Mouse (Mus musculus) gastrocnemius, adult 18-20 months (tissue): Measurements from ENCODE around the gene Bmyc. TPM values are rescaled to one million over a fixed set of nuclear protein-coding genes. Genes with fewer than 3 reads are reported as not detected.
A peak's percentile ranks its signal among the peaks of the same experiment; 100 is the strongest.
"Not testable (repeated sequence)": the region's sequence is repeated elsewhere in the genome, so short reads cannot be mapped to it uniquely, and the experiment has no call there.

Source experiments
- DNase-seq: peaks from one replicate; pipeline ENCODE4 v3.0.0; 2021; ENCODE audit warnings: low spot score
- long read RNA-seq, 2 experiments: library from polyadenylated mRNA; stranded (forward); transcript quantifications; one replicate each; pipeline ENCODE4 v2.0.0; 2021
- total RNA-seq, 2 experiments: library from RNA; stranded (reverse); gene quantifications; 2 replicates each; pipeline ENCODE4 v1.2.3; 2021

Bmyc gene
- 10 to 100 TPM; 15.6 to 16.3 TPM for total RNA-seq
- long read RNA-seq, experiment 1, transcript Bmyc-201 (1 exons, 983 nt), result major isoform, 31 of 31 reads
- long read RNA-seq, experiment 1, partial matches to known transcripts, result 0 of 31 reads
- long read RNA-seq, experiment 1, other reads (novel, unspliced or antisense), result 0 of 31 reads
- long read RNA-seq, experiment 2, transcript Bmyc-201 (1 exons, 983 nt), result major isoform, 30 of 30 reads
- long read RNA-seq, experiment 2, partial matches to known transcripts, result 0 of 30 reads
- long read RNA-seq, experiment 2, other reads (novel, unspliced or antisense), result 0 of 30 reads

DNA sequence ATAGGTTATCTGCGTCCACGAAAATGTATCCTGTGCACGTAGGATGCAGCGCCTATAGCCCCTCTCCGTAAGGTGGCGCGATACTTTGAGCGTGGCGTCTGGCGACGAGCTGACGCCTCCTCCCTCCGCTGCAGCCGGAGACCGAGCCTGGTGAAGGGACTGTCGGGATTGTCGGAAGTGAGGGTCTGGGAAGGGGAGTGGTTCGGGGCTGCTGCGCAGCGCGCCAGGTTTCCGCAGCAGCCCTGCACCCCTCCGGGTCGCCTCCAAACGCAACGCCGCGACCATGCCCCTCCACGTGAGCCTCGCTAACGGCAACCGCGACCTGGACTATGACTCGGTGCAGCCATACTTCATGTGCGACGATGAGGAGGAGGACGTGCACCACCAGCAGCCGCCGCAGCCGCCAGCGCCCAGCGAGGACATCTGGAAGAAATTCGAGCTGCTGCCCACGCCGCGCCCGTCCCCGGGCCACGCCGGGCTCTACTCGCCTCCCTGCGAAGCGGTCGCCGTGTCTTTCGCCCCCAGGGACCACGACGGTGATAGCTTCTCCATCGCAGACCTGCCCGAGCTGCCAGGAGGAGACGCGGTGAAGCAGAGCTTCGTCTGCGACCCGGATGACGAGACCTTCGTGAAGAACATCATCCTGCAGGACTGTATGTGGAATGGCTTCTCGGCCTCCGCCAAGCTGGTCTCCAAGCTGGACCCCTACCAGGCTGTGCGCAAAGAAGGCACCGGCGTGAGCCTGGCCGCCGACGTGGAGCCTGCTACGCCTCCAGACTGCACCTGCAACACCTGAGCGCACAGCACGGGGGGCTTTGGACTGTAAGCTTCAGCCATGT is at the start of gene Bmyc:
Gene Bmyc, plus strand, starts transcription at position 97 of the 839 bp plus-strand sequence.
- DNase-seq, result peak; percentile 69

DNA sequence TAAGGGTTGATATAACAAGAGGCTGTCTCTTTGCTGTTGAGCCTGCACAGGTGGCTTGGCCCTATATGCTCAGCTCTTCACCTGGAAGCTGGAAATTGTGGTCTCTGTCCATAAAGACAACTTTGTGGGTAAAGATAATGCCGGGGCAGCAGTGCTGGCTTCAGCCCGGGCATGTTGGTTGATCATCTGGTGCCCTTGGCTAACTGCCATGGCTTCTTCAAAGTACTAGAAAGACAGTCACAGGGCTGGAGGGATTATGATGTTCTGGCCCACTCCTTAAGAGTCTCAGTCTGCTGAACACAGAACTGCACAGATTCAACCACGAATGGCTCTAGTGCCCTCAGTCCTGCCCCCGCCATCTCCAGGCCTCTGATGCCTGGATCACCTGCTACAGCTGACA is 49.3 kb upstream of the Bmyc start:
- no peak for DNase-seq

DNA sequence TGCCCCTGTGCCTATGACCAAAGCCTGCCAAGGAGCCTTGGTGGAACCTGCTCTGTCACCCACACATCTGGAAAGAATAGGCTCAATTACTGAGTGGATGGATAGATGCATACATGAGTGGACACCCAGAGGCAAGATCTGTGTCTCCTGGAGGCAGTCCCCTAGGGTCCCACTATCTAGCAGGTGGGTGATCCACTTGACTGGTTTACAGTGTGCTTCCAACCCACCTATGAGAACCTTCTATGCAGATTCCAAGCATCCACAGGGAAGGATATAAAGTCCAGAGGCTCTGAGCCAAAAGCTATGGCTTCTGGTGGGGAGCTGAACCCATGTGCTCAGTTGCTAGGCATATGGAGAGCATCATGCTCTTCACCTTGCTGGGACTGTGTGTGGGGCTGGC is 48.9 kb upstream of the Bmyc start, which contains the start of gene Lcn5:
Gene Lcn5, plus strand, starts transcription at position 301 of the 400 bp plus-strand sequence.
- DNase-seq, result no peak

DNA sequence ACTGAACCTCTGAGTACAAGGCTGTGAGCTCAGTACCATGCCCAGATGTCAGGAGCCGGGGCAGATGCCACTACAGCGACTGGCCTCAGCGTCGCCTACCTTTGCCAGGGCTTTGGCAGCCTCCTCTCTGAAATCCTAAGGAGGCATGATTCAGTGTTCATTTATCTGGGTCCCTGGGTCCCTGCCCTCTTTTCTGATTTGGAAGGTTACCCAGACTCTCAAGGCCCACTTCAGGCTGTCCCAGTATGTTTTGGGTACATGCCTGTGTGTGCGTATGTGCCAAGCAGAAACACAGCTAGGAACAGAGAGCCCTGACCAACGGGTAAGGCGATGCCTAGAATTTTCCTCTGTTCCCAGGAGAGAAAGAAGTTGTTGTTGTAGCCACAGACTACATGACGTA is 46.3 kb upstream of the Bmyc start:
- DNase-seq, result peak; percentile 12

DNA sequence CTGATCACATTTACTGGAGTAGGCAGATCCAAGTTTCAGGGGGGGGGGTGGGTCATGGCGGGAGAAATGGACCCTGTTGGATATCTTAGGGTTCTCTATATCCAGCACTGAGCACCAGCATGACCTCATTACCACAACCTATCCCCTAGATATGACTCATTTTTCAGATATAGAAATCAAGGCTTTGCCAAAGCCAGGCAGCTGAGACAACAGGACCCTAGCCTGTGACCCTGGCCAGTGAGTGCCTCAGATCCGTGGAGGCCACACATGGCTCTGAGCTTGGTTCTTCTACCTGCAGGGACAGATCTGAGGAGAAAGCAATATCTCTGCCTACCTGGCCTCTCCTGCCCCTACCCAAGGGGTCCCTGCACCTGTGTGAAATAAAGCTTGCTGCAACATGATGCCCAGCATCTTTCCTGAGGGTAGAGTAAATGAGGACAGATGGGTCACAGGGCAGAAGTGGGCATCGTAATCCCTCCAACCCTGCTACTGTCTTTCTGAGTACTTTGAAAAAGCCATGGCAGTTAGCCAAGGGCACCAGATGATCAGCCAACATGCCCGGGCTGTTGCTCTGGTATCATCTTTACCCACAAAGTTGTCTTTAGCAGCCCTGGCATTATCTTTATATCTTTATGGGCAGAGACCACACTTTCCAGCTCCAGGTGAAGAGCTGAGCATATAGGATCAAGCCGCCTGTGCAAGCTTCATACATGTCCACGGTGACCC is 45.1 kb upstream of the Bmyc start:
- no peak for DNase-seq

DNA sequence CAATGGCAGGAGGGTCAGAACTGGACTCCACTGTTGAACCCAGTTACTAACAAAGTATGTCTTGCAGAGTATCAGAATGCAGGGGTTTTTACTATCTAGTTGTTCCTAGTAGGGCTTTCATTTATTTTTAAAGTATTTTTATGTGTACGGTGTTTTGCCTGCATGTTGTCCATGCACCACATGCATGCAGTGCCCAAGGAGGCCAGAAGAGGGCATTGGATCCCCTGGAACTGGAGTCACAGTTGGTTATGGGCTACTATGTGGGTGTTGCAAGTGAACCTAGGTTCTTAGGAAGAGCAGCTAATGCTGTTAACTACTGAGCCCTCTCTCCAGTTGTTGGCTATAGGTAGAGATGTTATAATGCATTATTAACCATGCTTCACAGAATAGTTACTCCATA is 43.0 kb upstream of the Bmyc start:
- peak; percentile 43 for DNase-seq

DNA sequence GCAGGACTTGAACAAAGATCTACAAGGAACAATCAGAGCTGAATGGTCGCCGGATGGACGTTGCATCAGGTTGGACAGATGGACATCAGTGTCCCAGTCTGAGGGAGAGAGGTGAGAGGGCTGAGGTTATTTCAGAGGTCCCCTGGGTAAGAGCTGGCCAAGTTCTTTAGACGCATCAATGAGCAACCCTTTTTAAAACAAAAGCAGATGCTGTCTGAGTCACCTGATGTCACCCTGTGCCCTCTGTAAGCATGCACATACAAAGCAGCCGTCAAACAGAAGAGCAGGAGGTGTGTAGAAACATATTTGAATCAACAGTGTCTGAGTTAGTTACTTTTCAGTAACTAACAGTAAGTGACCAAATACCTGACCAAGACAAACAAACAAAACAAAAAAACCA is 42.4 kb upstream of the Bmyc start:
- no peak for DNase-seq

DNA sequence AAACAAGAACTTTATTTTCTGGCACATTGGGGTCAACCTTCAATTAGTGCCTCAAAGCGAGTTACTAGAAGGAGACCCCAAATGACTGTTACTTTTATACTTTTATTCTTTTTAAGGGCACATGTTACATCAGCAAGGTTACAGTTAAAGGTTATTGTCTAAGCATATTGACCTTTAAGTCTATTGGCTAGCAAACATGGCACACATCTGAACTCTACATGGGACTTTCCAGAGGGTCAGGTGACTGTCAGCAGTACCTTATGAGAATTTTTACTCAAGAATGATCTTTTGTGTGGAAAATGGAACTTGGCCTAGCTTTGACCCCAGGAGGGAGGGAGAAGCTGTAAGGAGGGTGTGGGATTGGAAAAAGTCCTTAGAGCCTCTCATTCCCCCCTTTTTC is 40.0 kb upstream of the Bmyc start:
- no peak for DNase-seq

DNA sequence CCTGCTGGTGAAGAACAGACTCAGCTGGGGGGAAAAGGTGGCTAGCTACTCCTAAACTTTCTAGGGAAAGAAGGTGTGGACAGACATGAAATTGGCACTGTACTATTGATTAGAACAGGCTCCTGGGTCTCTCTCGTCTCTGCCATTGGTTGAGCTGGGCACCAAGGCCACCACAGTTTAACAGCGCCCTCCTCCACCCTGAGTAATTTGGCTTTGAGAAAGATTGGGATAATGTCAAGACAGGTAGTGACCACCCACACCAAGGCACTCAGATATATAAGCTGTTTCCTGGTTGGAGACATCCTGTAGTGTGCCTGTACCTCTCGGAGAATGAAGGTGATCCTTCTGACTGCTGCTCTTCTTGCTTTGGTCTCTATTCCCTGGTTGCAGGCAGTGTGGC is 30.1 kb upstream of the Bmyc start, which contains the start of gene Lcn6:
Gene Lcn6, plus strand, starts transcription at position 301 of the 400 bp plus-strand sequence.
- DNase-seq, result no peak

DNA sequence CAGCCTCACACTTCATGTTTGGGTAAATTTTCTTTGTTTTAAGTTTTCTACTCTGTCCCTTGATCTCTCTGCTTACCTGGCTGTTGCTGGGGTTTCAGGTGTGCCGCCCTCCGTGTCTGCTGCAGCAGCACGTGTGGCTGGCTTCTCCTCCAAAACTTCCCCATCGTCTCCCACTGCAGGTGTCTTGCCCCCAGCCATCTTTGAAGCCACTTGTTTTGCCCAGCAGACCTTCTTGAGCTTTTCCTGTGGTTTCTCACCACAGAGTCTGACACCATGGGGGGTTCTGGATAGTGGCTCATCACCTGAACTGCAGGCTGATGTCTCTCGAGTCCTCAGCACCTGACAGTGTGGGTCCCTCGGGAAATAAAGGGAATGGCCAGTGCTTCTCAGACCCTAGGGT is 27.0 kb upstream of the Bmyc start:
- no peak for DNase-seq

DNA sequence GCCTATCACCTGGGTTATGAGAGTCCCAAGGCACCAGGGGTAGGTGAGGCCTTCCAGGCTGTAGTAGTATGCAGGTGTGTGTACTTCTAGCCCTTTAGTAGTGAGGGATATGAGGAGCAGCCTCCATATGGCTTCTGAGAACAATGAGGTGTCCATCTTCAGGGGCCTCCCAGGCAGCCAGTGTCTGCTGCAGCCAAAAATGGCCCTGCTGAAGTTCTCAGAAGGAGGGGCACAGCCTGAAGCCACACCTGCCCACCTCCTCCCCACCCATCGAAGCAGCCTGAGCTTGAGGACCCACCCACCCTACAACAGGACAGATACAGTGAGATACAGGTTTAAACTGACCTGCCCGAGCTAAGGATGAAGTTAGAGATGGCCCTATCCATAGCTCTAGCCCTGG is 24.1 kb upstream of the Bmyc start, which contains the start of gene Lcn10:
Gene Lcn10, plus strand, starts transcription at position 301 of the 400 bp plus-strand sequence.
- no peak for DNase-seq

DNA sequence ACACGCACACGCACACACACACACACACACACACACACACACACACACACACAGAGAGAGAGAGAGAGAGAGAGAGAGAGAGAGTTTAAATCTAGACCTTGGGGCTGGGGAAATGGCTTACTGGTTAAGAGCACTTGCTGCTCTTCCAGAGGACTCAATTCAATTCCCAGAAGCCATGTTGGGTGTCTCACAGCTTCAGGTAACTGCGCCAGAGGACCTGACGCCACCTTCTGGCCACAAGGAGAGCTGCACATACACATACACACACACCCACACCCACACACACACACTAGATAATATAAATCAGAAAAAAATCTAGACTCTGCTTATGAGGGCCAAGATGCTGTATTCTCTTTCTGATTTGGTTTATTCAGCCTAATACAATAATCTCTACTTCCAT is 19.6 kb upstream of the Bmyc start:
- no peak for DNase-seq

DNA sequence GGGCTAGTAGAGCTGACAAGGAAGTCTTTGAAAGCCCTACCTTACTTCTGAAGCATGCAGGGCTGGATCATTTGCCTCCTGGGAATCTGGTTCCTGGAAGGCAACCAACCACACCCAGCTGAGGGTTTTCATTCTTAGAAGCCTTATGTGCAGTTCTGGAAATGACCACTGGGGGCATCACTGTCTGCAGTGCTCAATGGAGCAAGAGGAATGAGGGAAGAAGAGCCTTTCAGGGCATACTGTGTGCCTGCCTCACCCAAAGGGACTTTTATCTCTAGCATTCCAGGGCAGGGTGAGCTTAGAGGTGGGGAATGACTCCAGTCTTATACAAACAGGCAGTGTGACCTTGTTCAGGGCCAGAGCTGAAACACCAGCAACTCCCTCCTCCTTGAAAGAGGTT is 11.9 kb upstream of the Bmyc start:
- peak; percentile 61 for DNase-seq

DNA sequence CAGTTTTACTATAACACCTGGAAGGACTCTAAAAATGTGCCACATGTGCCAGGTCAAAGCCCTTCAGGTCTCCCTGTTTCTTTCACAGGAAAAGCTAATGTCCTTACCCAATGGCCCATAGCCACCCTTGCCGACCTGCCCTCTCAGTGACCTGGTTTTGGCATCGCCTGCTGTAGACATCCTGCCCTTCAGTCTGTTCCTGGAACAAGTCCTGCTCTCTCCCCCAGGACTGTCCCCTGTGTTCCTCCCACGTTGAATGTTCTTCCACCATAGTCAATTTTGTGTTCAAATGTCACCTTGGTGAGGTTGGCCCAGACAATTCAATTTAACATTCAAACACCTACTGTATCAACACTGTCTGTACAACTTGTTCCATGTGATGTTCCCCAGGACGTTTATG is 9.6 kb upstream of the Bmyc start:
- no peak for DNase-seq

DNA sequence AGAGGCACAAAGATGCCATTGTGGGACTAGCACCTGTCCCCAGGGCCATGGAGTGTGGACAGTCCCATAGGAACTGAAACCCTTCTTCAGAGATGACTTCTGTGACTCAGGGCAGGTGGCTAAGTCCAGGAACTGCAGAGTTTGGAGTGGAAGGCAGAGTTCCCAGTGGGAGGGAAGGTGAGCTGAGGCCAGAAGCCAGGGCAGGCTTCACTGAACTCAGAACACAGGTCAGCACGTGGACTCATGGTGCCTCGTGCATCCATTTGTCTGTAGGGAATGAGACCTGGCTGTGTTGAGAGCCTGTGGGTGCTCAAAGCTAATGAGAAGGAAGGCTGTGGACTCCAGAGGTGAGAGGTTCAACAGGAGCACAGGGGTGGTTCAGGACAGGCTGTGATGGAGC is 7.8 kb upstream of the Bmyc start:
- DNase-seq, result no peak

DNA sequence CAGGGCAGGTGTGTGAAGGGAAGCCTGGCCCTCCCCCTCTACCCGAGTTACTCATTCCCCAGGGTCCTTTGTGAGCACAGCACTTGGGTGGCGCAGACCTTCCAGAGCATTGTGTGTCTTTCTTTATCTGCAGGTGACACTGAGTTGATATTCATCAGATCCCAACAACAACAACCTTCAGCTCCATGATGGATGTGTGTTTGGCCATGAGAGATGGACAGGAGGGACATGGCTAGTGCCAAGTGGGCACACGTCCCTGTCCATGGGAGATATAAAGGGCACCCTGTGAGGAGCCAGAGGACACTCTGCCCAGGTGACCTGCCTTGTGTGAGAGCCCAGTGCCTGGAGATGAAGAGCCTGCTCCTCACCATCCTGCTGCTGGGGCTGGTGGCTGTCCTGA is 6.8 kb upstream of the Bmyc start, which contains the start of gene Obp2a:
Gene Obp2a, plus strand, starts transcription at position 301 of the 400 bp plus-strand sequence.
- DNase-seq, result not testable (repeated sequence)

DNA sequence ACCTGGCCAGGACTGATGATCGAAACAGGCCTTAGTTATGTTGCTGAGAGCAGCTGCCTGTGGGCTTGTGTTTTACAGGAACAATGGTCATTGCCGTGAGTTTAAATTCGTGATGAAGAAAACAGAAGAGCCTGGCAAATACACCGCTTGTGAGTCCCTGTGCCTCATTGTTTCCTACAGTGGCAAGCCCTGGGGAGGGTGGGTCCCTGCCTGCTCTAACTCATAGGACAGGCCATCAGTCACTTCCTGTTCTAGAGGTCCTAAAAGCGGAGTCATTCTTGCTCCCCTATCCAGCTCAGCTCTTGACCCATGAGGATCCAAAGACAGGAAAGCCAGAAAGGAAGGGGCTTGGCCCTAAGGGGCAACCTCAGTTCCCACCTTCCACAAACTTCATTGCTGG is 5.5 kb upstream of the Bmyc start:
- no peak for DNase-seq

DNA sequence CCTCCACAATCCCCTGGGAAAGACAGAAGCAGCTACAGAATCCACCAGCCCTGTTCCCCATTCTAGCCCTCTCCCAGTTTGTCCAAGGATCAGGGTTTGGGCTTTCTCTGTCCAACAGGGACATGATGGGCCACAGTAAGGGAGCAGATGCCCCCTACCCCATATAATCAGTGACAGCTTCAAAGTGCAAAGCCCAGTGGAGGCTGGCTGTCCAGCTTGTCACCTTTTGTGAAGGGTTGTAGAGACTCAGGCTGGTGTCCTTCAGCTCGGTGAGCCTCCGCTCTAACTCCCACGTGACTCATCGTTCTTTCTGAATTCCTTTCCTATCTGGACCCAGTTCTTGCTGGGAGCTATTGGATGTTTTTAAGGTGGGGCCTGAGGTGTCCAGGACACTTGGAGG is 2.8 kb upstream of the Bmyc start:
- no peak for DNase-seq

DNA sequence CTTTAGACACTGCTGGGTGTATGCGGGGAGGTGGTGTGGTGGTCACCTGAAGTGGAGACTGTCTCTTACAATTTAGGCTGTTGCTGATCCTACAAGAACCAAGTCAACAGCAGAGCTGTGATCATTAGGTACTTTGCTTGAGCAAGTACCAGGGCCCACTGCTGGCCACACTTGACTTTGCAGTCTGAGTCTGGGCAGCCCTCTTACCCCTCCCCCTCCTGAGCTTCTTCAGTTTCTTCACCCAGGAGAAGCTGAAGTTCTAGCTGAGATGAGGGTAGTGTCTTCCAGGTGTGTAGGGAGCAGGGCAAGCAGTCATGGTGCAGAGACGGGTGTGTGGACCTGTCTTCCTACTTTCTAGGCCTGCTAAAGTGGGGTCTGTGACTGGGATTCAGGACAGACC is 1.6 kb downstream of the Bmyc start:
- peak; percentile 55 for DNase-seq

DNA sequence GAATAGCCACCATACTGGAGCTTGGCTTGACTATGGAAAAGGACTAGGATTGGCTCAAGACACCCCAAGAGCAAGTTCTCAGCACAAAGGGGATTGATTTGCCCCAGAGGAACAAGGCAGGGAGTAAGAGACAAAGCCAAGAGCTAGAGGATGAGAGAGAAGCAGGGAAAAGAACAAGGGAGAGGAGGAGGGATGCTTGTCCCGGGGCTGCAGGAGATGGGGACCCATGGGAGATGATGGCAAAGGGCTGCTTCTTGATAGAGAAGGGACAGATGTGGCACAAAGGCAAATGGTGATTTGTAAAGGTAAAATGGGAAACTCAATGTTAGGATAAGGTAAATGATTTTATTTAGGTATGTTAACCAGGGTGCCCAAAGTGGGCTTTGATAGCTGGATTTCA is 2.5 kb downstream of the Bmyc start:
- not testable (repeated sequence) for DNase-seq

DNA sequence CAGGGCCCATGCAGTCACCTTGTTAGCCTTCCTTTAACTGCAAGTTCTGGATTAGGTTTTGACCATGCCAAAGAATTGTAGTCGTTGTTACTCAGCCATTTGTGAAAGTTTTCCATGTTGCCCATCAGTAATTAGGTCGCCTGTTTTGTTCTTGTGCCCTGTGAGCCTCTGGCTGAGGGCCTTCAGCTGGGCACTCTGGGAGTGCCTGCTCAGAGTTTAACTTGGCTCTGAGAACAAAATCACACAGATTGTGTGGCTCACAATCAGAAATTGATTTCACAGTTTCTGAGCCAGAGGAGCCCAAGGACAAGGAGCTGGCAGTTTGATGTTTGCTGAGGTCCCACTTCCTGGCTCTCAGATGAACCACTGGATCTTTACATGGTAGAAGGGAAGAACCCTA is 3.3 kb downstream of the Bmyc start:
- not testable (repeated sequence) for DNase-seq

DNA sequence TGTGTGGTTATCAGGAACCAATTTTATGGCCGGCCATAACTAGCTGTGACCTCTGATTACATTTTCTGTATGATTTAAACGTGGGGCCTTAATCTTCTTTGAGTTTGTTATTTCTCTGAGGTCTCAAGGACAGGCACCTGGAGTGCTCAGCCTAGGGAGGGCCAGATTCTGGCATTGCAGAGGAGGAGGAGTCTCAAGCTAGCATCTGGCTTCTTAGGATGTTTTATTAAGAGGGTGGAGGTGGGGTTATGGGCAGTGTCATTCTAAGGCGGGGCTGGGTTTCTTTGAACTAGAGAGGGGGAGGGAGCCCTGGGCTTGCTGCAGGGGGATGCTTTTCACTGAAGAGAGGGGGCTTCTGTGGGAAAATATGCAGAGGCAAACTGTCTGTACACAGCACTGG is 5.1 kb downstream of the Bmyc start:
- not testable (repeated sequence) for DNase-seq
